Mouse (Mus musculus) layer of hippocampus, postnatal 25 days (tissue): Measurements from ENCODE around the gene Fam229b. TPM values are rescaled to one million over a fixed set of nuclear protein-coding genes. Genes with fewer than 3 reads are reported as not detected.

Experiments
- DNase-seq, 2 experiments: peaks; one replicate each; pipeline ENCODE4 v3.0.0; 2022; ENCODE audit warnings: mixed read lengths in 2 of 2, low spot score in 1 of 2; ENCODE audit errors: extremely low spot score in 1 of 2
- total RNA-seq, 2 experiments: library from RNA; stranded (reverse); gene quantifications; 2 replicates each; pipeline ENCODE4 v1.2.3; 2021

Fam229b gene
- total RNA-seq, 2 experiments from 2014 or later, result 11.6 to 13.5 TPM

DNA sequence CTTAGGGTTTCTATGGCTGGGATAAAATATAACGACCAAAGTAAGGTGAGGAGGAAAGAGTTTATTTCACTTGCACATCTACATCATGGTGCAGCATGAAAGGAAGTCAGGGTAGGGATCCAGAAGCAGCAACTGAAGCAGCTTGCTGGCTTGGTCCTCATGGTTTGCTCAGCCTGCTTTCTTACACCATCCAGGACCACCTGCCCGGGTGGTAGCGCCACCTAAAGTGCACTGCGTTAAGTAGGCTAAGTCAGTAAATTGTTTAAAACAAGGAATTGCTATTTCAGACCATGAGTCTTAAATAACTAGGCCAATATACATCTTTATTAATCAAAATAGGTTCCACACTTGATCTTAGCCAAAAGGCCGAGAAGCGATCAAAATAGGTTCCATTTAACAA lies 5.0 kb upstream of the Fam229b start:
- DNase-seq, result no peak

DNA sequence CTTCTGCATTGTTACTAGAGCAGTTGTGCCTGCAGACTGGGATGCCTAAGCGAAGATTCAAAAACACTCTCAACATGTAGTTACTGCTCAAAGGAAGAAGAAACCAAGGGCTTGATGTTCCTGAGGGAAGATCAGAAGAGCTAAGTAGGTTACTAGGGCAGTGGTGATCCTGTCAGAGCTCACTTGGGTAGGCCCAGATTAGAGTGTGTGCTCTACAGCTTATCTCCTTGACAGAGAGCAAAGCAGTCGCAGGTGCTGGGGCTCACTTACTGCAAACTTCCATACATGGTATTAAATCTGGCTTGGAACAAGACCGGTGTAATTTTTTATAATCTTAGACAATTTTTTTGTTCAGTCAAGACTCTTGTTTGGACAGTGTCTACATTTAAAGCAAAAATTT lies 4.1 kb upstream of the Fam229b start:
- no peak for DNase-seq

DNA sequence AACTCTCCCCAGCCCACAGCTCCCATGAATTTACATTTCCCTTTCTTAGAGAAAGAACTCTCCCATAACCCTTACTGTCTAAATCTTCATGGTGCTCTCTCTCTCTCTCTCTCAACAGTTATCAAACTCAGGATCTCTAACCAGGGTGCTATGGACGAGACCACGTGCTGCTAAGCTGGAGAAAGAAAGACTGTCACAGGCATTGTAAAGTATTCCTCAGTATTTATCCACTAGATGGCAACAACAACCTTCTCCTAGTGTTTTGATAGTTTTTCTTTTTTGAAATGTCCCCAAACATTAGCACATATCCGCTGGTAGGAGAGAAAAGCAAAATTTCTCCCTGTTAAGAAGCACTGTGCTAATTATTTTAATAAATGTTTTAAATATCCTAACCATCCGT lies 12.3 kb downstream of the Fam229b start:
- DNase-seq, result no peak

DNA sequence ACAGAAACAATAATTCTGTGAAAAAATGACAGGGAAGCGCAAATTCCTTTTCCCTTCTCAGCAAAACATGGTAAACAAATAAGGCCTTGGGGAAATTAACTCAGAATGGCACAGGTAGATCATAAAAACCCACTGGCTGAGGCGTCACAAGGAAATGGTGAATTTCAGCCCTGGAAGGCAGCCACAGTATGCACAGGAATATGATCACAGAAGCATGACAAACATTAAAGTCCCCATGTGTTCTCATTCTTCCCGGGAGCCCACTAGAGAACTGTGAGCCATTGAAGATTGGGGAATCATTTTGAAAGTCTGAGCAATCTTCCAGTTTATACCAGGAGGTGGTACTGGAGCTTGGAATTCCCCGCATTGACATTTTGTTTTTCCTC lies 24.2 kb downstream of the Fam229b start:
- no peak for DNase-seq

DNA sequence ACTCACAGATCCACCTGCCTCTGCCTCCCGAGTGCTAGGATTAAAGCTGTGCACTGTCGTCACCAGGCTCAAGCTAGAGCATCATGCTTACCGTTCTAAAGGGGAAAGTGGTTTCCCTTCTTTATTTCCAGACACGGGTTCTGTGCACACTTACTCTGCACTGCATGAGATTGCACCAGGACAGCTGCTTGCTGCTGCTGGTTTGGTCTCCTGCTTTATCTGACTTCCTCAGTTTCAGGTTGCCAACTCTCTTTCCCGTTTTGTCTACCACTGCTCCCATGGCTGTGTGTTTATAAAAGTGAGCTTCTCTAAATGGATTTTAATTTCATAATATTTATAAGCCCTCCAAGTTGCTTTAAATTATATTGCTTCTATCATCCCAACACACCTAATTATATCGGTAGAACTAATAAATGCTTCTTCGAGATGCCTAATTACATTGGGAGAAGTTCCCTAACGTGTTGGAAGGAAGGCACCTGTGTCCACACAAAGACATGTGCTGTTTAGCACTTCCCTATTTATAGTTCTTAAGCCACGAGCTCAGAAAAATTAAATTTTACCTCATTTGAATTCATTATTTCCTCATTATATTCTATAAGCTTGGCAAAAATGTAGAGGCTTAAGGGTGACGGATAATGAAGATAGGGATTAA lies 24.8 kb downstream of the Fam229b start:
- DNase-seq, result no peak

DNA sequence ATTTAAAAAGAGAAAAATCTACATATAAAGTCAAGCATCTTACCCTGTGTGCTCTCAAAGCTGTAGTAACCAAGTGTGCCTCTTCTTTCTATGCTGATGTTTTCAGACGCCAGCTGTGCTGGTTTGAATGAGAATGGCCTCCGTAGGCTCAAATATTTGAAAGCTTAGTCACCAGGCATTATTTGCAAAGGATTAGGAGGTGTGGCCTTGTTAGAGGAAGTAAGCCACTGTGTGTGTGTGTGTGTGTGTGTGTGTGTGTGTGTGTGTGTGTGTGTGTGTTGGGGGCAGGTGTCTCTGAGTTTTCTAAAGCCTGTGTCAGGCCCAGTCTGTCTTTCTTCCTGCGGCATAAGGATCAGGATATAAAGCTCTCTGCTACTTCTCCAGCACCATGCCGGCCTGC lies 26.8 kb downstream of the Fam229b start:
- DNase-seq, result no peak

- DNase-seq, result no peak
Measured at GRCm38 (mm10) chr10:39106413-39106812, 27.3 kb downstream of the Fam229b start.

GRCm38 (mm10) chr10:39104803-39105449 lies 28.8 kb downstream of the Fam229b start:
- no peak for DNase-seq

GRCm38 (mm10) chr10:39098746-39099145 lies 35.0 kb downstream of the Fam229b start:
- DNase-seq, result no peak

GRCm38 (mm10) chr10:39096981-39097380 lies 36.7 kb downstream of the Fam229b start:
- peak; percentile 11 to 55 for DNase-seq

DNA sequence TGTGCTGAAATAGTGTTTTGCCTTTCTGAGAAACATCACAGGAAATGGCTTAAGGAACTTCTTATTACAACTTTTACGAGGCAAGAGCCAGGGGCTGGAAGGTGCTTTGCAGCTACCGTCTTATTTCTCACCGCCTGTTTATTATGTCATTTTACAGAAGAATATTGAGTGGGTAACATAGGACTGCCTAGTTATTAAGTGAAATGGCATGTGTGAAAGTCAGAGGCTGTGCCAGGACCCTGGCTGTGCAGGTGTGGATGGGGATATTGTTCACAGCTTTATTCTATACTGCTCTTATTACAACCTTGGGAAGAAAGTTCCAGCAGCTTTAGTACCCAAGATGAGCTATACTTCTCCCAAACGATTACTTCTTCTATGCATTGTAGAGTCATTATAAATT lies 61.7 kb downstream of the Fam229b start:
- DNase-seq, result no peak

Other genes with a start within 250 kb of the Fam229b start
- 1 to 10 TPM; 4.3 to 7.0 TPM for gene Lama4, start 168.4 kb downstream of the Fam229b start, total RNA-seq
- 1 to 10 TPM; 2.1 to 2.2 TPM for gene Tube1, start 62 bp upstream of the Fam229b start, total RNA-seq
- under 1 TPM in 1 of 2 experiments, not detected in 1; 0.37 TPM for gene Ccn6, start 29.9 kb upstream of the Fam229b start, total RNA-seq
- 100 to 1,000 TPM; 166 to 174 TPM for gene Fyn, start 234.9 kb upstream of the Fam229b start, total RNA-seq